Mouse (Mus musculus): ENCODE measurements around the gene Cdh20.

DNA sequence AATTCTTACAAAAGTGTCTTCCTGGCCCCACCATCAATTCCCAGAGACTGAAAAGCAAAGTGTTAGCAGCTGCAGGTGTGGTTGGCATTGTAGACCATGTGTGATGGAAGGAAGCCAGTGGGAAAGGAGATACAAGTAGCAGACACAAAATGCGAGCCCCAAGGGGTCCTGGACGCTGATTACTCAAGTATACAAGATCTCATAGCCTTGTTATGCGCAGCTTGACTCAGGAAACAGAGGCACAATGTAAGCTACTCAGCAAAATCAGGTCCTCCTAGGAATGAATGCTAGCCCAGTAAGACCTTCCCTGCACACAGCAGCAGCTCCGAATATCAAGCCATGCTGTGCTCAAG lies 80.6 kb downstream of the Cdh20 start:
- TF ChIP-seq CTCF (IDR thresholded peaks at IDR 0.05; ENCODE audit: low read depth, low read length) (no peak), POLR2A (IDR thresholded peaks at IDR 0.05; ENCODE audit: extremely low read depth, insufficient read depth, low read length) (no peak)
